Mouse (Mus musculus) liver, embryonic 14.5 days (tissue): Measurements from ENCODE around the gene Fam172a. TPM values are rescaled to one million over a fixed set of nuclear protein-coding genes. Genes with fewer than 3 reads are reported as not detected.

Source experiments
- ATAC-seq: fragments of 200-750 bp; cut with Nextera tagmentation; 2 replicates; pipeline ENCODE4 v1.8.0; 2017; ENCODE audit warnings: moderate number of reproducible peaks, mild to moderate bottlenecking, moderate library complexity; ENCODE audit not compliant: insufficient read depth
- DNase-seq, 3 experiments: peaks; one replicate each; pipeline ENCODE4 v3.0.0-alpha.2; 2012 to 2013; ENCODE audit warnings: low read depth in 3 of 3, low spot score in 3 of 3
- H3K27ac ChIP-seq: fragments of 300-500 bp; sonication (generic); 2 replicates; pipeline ENCODE4 v1.5.1; 2014; ENCODE audit warnings: moderate library complexity, mild to moderate bottlenecking, control low read depth, inconsistent platforms
- H3K27me3 ChIP-seq: fragments of 300-500 bp; sonication (generic); 2 replicates; pipeline ENCODE4 v1.6.1; 2014; ENCODE audit warnings: mild to moderate bottlenecking, low read length, moderate library complexity; ENCODE audit not compliant: control insufficient read depth, insufficient read depth
- H3K36me3 ChIP-seq: fragments of 300-500 bp; sonication (generic); replicated peaks from 2 replicates; pipeline ENCODE4 v1.6.1; 2014; ENCODE audit warnings: low read depth; ENCODE audit not compliant: control insufficient read depth, insufficient read depth
- H3K4me1 ChIP-seq, 2 experiments: fragments of 200-500 bp in 1 of 2; fragments of 300-500 bp in 1 of 2; sonication (generic) in 1 of 2; replicated peaks; 2 replicates each; pipeline ENCODE4 v1.6.1; 2012 to 2014; ENCODE audit warnings: antibody characterized with exemption in 1 of 2, inconsistent platforms in 1 of 2, low read length in 1 of 2; ENCODE audit not compliant: control insufficient read depth in 2 of 2, insufficient read depth in 2 of 2
- H3K4me2 ChIP-seq: fragments of 300-500 bp; sonication (generic); 2 replicates; pipeline ENCODE4 v1.6.1; 2014; ENCODE audit warnings: low read depth, mild to moderate bottlenecking, control low read depth, moderate library complexity
- H3K4me3 ChIP-seq, 2 experiments: fragments of 200-500 bp in 1 of 2; fragments of 300-500 bp in 1 of 2; sonication (generic) in 1 of 2; 2 replicates each; pipeline ENCODE4 v1.5.1; 2012 to 2014; ENCODE audit warnings: low read depth in 2 of 2, low read length in 2 of 2, mild to moderate bottlenecking in 2 of 2, control low read depth in 1 of 2, inconsistent platforms in 1 of 2, moderate library complexity in 1 of 2; ENCODE audit not compliant: insufficient read depth in 1 of 2
- H3K9ac ChIP-seq: fragments of 300-500 bp; sonication (generic); replicated peaks from 2 replicates; pipeline ENCODE4 v1.6.1; 2014; ENCODE audit warnings: mild to moderate bottlenecking, control low read depth, moderate library complexity
- H3K9me3 ChIP-seq: fragments of 300-500 bp; sonication (generic); 2 replicates; pipeline ENCODE4 v1.6.1; 2016; ENCODE audit warnings: low read length, mixed read lengths; ENCODE audit not compliant: control insufficient read depth
- CTCF ChIP-seq: IDR thresholded peaks from 2 replicates; pipeline ENCODE4 v1.5.1; 2016; ENCODE audit warnings: antibody characterized with exemption, low read depth, control low read depth
- EP300 ChIP-seq: IDR thresholded peaks from 2 replicates; pipeline ENCODE4 v1.6.1; 2016; ENCODE audit warnings: antibody characterized with exemption, low read depth
- WGBS: fragments of 180-500 bp; shearing (Covaris S2); extraction: QIAGEN DNeasy Blood & Tissue Kit; methylation state at CpG from one replicate; pipeline ENCODE4 v1.1.7; 2014; ENCODE audit not compliant: insufficient replicate concordance; 5-methylcytosine and 5-hydroxymethylcytosine counted together
- polyA plus RNA-seq, 2 experiments: library from polyadenylated mRNA; depleted of rRNA in 1 of 2; stranded (reverse) in 1 of 2; unstranded in 1 of 2; fragments of >200 nt; fragmentation: Nextera tagmentation in 1 of 2; extraction: Ambion mirVana in 1 of 2; gene quantifications; 2 replicates each; pipeline versions ENCODE4 v1.2.1 to v1.2.3; 2012 to 2014

Gene Fam172a
- polyA plus RNA-seq, 2 experiments, result 2.8 to 8.0 TPM

GRCm38 (mm10) chr13:77898066-77898796 lies 196.4 kb downstream of the Fam172a start:
- no peak overlapping the region for H3K27ac ChIP-seq
- no peaks in the 10 kb centered on the region for H3K9me3 ChIP-seq
- H3K4me3 ChIP-seq, result no peak overlapping the region
- ATAC-seq (no peak), DNase-seq (no peak)
- H3K4me1 ChIP-seq, result no peaks in the 10 kb centered on the region
- no peak overlapping the region for H3K4me2 ChIP-seq
- H3K36me3 ChIP-seq, result no peaks in the 10 kb centered on the region
- H3K9ac ChIP-seq, result no peak overlapping the region
- TF ChIP-seq CTCF, result no peak
- TF ChIP-seq EP300, result no peak
- 62% methylated on average over 6 of the region's 6 CpGs for WGBS
- H3K27me3 ChIP-seq, result no peaks in the 10 kb centered on the region

DNA sequence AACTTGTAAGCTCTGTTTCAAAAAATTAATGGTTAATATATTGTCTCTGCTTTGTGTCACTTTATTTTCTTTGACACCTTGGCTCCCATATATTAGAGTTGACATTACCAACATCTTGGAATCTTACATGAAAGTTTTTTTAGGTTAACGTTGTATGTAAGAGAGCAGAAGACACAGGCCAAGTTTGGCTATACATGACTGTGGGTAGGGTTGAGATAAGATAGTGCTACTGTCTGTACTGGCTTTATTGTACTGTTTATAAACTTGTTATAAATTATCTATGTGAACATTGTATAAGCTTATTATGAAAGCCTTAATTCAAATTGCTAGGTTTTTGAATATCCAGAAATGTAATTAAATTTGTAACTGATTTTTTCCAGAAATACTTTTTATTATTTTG lies 197.9 kb downstream of the Fam172a start:
- Histone ChIP-seq H3K9ac (no peak overlapping the region), H3K27ac (no peak overlapping the region), H3K4me3 (no peak overlapping the region), H3K4me2 (no peak overlapping the region), H3K9me3 (no peaks in the 10 kb centered on the region), H3K36me3 (no peaks in the 10 kb centered on the region), H3K4me1 (no peaks in the 10 kb centered on the region), H3K27me3 (no peaks in the 10 kb centered on the region)
- no peak for ATAC-seq
- TF ChIP-seq CTCF, result no peak
- no peak for TF ChIP-seq EP300
- WGBS, result 23% methylated on average over 1 of the region's 1 CpGs
- DNase-seq, result no peak

DNA sequence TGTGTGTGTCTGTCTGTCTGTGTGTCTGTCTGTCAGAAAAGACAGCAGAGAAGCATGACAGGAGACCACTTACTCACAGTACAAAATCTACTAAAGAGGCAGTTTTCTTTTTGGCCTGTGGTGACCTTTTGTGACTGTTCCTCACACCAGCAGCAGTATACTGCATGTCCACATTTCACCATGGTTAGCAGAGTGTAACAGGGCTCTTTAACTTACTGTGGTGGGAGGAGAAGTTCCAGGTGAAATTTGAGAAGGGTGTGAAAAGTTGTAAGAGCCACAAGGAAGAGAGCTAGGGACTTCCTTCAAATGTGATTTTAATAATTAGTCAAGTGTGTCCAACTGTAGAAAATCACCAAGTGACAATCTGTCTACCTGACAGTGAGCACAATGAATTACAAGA lies 199.0 kb downstream of the Fam172a start:
- Histone ChIP-seq H3K9ac (no peak overlapping the region), H3K4me3 (no peak overlapping the region), H3K27me3 (no peaks in the 10 kb centered on the region), H3K27ac (no peak overlapping the region), H3K9me3 (no peaks in the 10 kb centered on the region), H3K36me3 (no peaks in the 10 kb centered on the region), H3K4me1 (no peaks in the 10 kb centered on the region), H3K4me2 (no peak overlapping the region)
- no peak for TF ChIP-seq EP300
- TF ChIP-seq CTCF, result no peak
- DNase-seq, result no peak
- ATAC-seq, result no peak

- no peak for TF ChIP-seq CTCF
- no peak for TF ChIP-seq EP300
- Histone ChIP-seq H3K4me2 (no peak overlapping the region), H3K9ac (no peak overlapping the region), H3K36me3 (no peaks in the 10 kb centered on the region), H3K27ac (no peak overlapping the region), H3K4me3 (no peak overlapping the region), H3K4me1 (no peaks in the 10 kb centered on the region), H3K27me3 (no peaks in the 10 kb centered on the region), H3K9me3 (no peaks in the 10 kb centered on the region)
- ATAC-seq, result no peak
- no peak for DNase-seq
- 69% methylated on average over 2 of the region's 2 CpGs for WGBS
These were observed 207.4 kb downstream of the Fam172a start for GRCm38 (mm10) chr13:77909184-77909583.

DNA sequence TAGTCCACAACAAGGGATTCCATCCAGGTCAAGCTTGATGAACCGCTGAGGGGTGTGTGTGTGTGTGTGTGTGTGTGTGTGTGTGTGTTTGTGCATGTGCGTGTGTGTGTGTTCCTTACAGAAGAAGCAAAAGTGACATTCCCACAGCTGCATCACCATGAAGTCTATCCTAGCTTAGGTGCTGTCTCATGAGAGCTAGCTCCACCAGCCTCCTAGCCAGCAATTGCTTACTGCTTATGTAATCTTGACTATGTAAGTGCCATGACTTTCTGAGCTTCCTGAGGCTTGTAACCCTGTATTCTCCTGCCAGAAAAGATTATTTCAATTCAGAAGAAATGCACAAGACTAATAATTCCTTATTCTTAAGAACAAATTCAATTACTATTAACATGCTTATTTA lies 221.0 kb downstream of the Fam172a start:
- no peak for DNase-seq
- H3K4me2 ChIP-seq, result no peak overlapping the region
- H3K36me3 ChIP-seq, result no peaks in the 10 kb centered on the region
- 73% methylated on average over 2 of the region's 2 CpGs for WGBS
- no peak overlapping the region for H3K4me3 ChIP-seq
- H3K27ac ChIP-seq, result no peak overlapping the region
- H3K9me3 ChIP-seq, result no peaks in the 10 kb centered on the region
- H3K4me1 ChIP-seq, result no peaks in the 10 kb centered on the region
- no peak overlapping the region for H3K9ac ChIP-seq
- no peak for TF ChIP-seq EP300
- no peak for TF ChIP-seq CTCF
- no peak for ATAC-seq
- H3K27me3 ChIP-seq, result no peaks in the 10 kb centered on the region
